Mouse (Mus musculus) lung, embryonic 14.5 days (tissue): ENCODE data around the gene Foxred2. TPM values are rescaled to one million over a fixed set of nuclear protein-coding genes. Genes with fewer than 3 reads are reported as not detected.

Experiments
- ATAC-seq: fragments of 200-750 bp; cut with Nextera tagmentation; 2 replicates; pipeline ENCODE4 v1.8.0; 2017; ENCODE audit warnings: mild to moderate bottlenecking, moderate TSS enrichment, moderate library complexity; ENCODE audit not compliant: insufficient read depth
- DNase-seq: peaks from one replicate; pipeline ENCODE4 v3.0.0-alpha.2; 2015
- H3K27ac ChIP-seq: fragments of 300-500 bp; sonication (generic); 2 replicates; pipeline ENCODE4 v1.5.1; 2014; ENCODE audit warnings: low read depth, mild to moderate bottlenecking, moderate library complexity
- H3K27me3 ChIP-seq: fragments of 300-500 bp; sonication (generic); 2 replicates; pipeline ENCODE4 v1.6.1; 2014; ENCODE audit warnings: low read length, control low read depth; ENCODE audit not compliant: insufficient read depth
- H3K36me3 ChIP-seq: fragments of 300-500 bp; sonication (generic); 2 replicates; pipeline ENCODE4 v1.6.1; 2014; ENCODE audit warnings: control low read depth; ENCODE audit not compliant: insufficient read depth
- H3K4me1 ChIP-seq: fragments of 300-500 bp; sonication (generic); 2 replicates; pipeline ENCODE4 v1.6.1; 2014; ENCODE audit warnings: antibody characterized with exemption, control low read depth; ENCODE audit not compliant: insufficient read depth
- H3K4me2 ChIP-seq: fragments of 300-500 bp; sonication (generic); 2 replicates; pipeline ENCODE4 v1.6.1; 2014; ENCODE audit warnings: mild to moderate bottlenecking
- H3K4me3 ChIP-seq: fragments of 300-500 bp; sonication (generic); 2 replicates; pipeline ENCODE4 v1.5.1; 2014; ENCODE audit warnings: low read depth, low read length
- H3K9ac ChIP-seq: fragments of 300-500 bp; sonication (generic); 2 replicates; pipeline ENCODE4 v1.6.1; 2014
- H3K9me3 ChIP-seq: fragments of 300-500 bp; sonication (generic); 2 replicates; pipeline ENCODE4 v1.6.1; 2016; ENCODE audit warnings: low read depth, low read length, control low read depth
- CTCF ChIP-seq: IDR thresholded peaks from 2 replicates; pipeline ENCODE4 v1.5.1; 2016; ENCODE audit warnings: antibody characterized with exemption, low read depth
- WGBS: fragments of 180-500 bp; shearing (Covaris S2); extraction: QIAGEN DNeasy Blood & Tissue Kit; methylation state at CpG from one replicate; pipeline ENCODE4 v1.1.7; 2014; 5-methylcytosine and 5-hydroxymethylcytosine counted together
- polyA plus RNA-seq: library from polyadenylated mRNA; unstranded; fragments of >200 nt; fragmentation: Nextera tagmentation; extraction: Ambion mirVana; gene quantifications from 2 replicates; pipeline ENCODE4 v1.2.1, GENCODE M21; 2014

The Foxred2 gene
- 5.4 and 5.7 TPM in 2 replicates for polyA plus RNA-seq

DNA sequence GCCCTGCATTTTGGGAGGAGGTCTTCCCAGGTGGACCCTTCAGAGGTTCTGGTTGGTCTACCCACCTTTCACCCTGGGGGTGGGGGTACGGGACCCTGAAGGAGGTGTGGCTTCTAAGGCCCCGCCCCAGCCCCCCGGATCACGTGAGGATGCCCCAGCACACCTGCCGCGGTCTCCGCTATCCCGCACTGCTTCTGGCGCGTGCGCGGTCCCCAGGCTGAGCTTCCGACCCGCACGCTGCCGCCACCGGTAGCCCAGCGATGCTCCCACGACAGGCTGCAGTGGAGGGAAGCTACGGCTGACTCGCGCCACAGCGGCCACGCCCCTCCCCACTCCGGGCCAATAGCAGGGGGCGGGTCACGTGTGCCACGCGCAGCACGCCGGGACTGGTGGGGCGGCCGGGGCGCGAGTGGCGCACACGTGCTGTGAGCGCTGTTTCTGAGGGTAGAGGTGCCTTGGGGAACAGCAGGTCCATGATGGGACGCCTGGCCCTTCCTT, at the start of gene Foxred2:
Gene Foxred2 (minus strand): TSS at position 319 of the 498 bp plus-strand sequence.
- H3K36me3 ChIP-seq: peaks cover 37% of the 10 kb centered on the region
- H3K4me3 ChIP-seq: peak within 1 kb of the TSS; percentile 52
- H3K27me3 ChIP-seq: peaks cover 13% of the 10 kb centered on the region
- peak within 1 kb of the TSS; percentile 50 for H3K9ac ChIP-seq
- no peak within 1 kb of the TSS for H3K27ac ChIP-seq
- peaks cover 10% of the 10 kb centered on the region for H3K4me1 ChIP-seq
- peak; percentile 36 for TF ChIP-seq CTCF
- H3K4me2 ChIP-seq: peak within 1 kb of the TSS; percentile 84
- WGBS: under 1% methylated on average over 39 of the region's 39 CpGs
- ATAC-seq: peak; percentile 89
- H3K9me3 ChIP-seq: no peaks in the 10 kb centered on the region
- peak; percentile 89 for DNase-seq

DNA sequence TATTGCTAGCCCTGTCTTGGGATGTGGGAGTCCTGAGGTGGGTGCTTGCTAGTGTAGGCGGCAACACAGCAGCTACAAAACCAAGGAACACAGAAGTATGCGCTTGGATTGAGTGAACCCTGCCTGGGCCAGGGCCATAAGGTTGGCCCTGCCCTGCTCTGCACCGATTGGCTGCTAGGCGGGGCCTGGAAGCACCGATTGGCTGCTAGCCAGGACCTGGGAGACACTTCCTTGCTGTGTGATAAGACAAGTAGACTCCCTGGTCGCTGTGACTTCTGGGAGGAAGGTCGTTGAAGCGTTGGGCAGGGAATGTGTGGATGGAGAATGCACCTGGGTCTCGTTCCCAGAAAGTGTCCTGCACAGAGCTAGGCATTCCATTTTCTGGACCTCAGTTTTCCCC, 47.4 kb upstream of the Foxred2 start:
- no peak for TF ChIP-seq CTCF
- peak; percentile 69 for DNase-seq
- H3K4me2 ChIP-seq: no peak overlapping the region
- 27% methylated on average over 9 of the region's 9 CpGs for WGBS
- H3K27ac ChIP-seq: no peak overlapping the region
- ATAC-seq: peak; percentile 62; the same call in 1 of the 2 replicates
- no peaks in the 10 kb centered on the region for H3K9me3 ChIP-seq
- no peaks in the 10 kb centered on the region; the same call in 1 of the 2 replicates for H3K4me1 ChIP-seq
- H3K27me3 ChIP-seq: no peaks in the 10 kb centered on the region
- H3K9ac ChIP-seq: no peak overlapping the region
- no peak overlapping the region for H3K4me3 ChIP-seq
- no peaks in the 10 kb centered on the region for H3K36me3 ChIP-seq

DNA sequence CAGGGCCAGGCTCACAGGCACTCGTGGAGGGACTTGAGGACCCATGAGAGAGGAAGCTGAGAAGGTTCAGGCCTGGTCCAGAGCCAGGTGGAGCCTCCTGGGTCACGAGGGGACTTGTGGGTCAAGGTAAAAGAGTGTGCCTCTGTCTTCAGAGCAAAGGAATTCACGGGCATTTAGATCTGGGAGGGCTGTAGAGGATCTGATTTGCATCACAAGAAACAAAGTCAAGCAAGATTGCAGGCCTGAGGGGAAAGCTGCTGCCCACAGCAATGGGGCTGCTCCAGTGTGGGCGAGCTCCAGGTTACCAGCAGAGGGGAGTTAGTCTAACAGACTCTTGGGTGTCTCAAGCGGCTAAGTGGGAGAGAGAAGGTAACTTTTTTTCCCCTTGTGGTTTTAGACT, 44.9 kb upstream of the Foxred2 start:
- Histone ChIP-seq H3K4me2 (no peak overlapping the region), H3K27ac (no peak overlapping the region), H3K27me3 (no peaks in the 10 kb centered on the region), H3K36me3 (no peaks in the 10 kb centered on the region), H3K9ac (no peak overlapping the region), H3K4me1 (no peaks in the 10 kb centered on the region; the same call in 1 of the 2 replicates), H3K4me3 (no peak overlapping the region), H3K9me3 (no peaks in the 10 kb centered on the region)
- 25% methylated on average over 5 of the region's 5 CpGs for WGBS
- ATAC-seq (no peak), DNase-seq (no peak)
- no peak for TF ChIP-seq CTCF

DNA sequence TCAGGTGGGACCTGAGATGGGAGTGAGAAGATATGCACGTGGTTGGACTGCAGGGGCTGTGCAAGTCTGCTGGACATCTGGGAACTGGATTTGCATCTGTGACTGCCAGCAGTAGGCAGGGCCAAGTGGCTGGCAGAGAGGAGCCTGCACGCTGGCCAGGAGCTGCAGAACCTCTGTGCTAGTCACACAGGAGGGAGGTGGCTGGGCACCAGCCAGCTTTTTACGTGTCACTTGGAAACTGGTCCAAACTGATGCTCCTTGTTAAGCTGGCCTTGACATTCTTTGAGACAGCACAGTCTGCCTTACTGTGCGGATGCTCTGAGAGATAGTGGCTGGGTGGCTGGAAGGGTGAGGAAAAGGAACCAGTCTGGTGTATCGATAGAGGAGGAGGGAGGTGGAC, 32.0 kb upstream of the Foxred2 start:
- no peak overlapping the region for H3K4me2 ChIP-seq
- no peak overlapping the region for H3K27ac ChIP-seq
- TF ChIP-seq CTCF: no peak
- WGBS: 64% methylated on average over 5 of the region's 5 CpGs
- no peaks in the 10 kb centered on the region for H3K4me1 ChIP-seq
- H3K36me3 ChIP-seq: no peaks in the 10 kb centered on the region
- H3K9ac ChIP-seq: no peak overlapping the region
- ATAC-seq (no peak), DNase-seq (no peak)
- H3K9me3 ChIP-seq: no peaks in the 10 kb centered on the region
- no peaks in the 10 kb centered on the region for H3K27me3 ChIP-seq
- no peak overlapping the region for H3K4me3 ChIP-seq

DNA sequence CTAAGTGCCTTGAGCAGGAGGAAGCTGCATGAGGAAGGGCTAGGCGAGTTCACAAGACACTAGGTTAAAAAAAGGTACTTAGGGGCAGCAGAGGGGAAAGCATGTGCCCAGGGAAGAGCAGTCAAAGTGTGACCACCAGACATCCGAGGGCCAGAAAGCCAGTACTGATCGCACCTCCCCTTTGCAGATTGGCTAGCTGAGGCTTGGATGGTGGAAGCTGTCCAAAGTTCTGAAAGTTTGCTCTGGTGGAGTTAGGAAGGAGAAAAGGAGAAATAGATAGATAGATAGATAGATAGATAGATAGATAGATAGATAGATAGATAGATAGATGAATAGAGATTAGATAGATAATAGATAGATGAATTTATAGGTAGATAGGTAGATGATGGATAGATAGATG, 26.9 kb upstream of the Foxred2 start:
- WGBS: 15% methylated on average over 3 of the region's 3 CpGs

DNA sequence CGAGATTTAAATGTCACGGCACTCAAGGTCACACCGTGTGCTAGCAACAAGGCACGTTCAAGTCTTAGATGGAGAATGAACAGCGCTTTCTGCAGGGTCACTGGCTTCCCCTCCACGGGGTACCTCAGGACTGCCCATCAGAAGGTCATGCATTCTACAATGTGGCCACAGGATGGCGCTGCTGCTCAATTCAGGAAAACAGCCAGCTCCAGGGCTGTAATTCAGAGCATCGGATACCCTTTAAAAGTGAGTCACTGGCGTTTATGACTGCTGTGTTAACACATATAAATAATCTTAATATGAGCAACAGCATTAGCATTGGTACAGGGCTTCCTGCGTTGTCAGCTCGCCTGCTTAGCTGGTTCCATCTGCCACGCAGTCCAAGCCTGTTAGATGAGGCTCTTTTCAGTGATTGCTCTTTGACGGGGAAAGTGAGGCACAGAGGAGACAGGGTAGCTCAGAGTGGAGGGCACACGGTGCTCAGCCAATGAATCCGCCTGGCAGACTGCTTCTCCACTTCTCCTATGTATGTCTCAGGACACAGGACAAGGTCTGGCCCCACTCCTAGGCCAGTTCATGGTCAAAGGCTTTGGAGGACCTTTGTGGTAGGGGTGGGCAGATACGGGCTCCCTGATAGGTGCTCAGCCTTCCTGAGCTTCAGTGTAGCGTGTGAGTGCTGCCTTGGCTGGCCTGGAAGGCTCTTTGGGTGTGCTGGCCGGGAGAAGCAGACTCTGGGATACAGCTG, 25.8 kb upstream of the Foxred2 start:
- peak; percentile 71 for TF ChIP-seq CTCF
- Histone ChIP-seq H3K36me3 (no peaks in the 10 kb centered on the region), H3K27ac (no peak overlapping the region), H3K9ac (no peak overlapping the region), H3K9me3 (no peaks in the 10 kb centered on the region), H3K4me1 (no peaks in the 10 kb centered on the region), H3K4me3 (no peak overlapping the region), H3K4me2 (no peak overlapping the region), H3K27me3 (no peaks in the 10 kb centered on the region)
- WGBS: 29% methylated on average over 18 of the region's 18 CpGs
- ATAC-seq (no peak), DNase-seq (peak; percentile 68)

More for the DNA sequence above, 26.9 kb upstream of the Foxred2 start:
- peak; percentile 27 for DNase-seq
- Histone ChIP-seq H3K27ac (no peak overlapping the region), H3K9me3 (no peaks in the 10 kb centered on the region), H3K4me3 (no peak overlapping the region), H3K4me2 (no peak overlapping the region), H3K9ac (no peak overlapping the region), H3K4me1 (no peaks in the 10 kb centered on the region), H3K36me3 (no peaks in the 10 kb centered on the region), H3K27me3 (no peaks in the 10 kb centered on the region)
- no peak for ATAC-seq
- no peak for TF ChIP-seq CTCF

DNA sequence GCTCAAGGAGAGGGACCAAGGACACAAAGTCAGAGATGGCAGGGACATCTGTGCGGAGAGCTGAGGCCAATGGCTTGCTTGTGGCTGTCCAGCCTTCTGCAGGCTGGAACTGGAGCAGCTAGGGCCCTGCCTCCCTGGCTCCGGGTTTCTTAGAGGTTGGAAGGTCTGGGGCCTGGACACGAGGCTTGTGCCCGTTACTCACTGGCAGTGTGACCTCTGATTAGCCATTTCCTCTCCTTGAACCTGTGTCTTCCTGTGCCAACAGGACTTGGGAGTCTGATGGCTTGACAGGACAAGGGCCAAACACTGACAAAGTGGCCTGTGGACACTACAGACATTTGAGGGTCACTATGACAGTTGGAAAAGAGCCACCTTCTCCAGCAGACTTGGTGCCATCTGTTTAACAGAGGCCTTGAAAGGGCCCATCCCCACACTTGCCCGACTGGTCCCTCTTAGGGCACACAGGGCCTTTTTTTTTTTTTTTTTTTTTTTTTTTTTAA, 24.7 kb upstream of the Foxred2 start:
- no peak for DNase-seq
- H3K4me1 ChIP-seq: no peaks in the 10 kb centered on the region
- no peaks in the 10 kb centered on the region for H3K36me3 ChIP-seq
- TF ChIP-seq CTCF: no peak
- 55% methylated on average over 5 of the region's 5 CpGs for WGBS
- no peak overlapping the region for H3K27ac ChIP-seq
- no peak for ATAC-seq
- no peaks in the 10 kb centered on the region for H3K9me3 ChIP-seq
- H3K27me3 ChIP-seq: no peaks in the 10 kb centered on the region
- H3K4me3 ChIP-seq: no peak overlapping the region
- H3K9ac ChIP-seq: no peak overlapping the region
- no peak overlapping the region for H3K4me2 ChIP-seq
